Mouse (Mus musculus) right cerebral cortex, adult 2 months (tissue): ENCODE results near the gene Rcn2.
A peak's percentile ranks its signal among the peaks of the same experiment; 100 is the strongest.
"Not testable (repeated sequence)": the region's sequence is repeated elsewhere in the genome, so short reads cannot be mapped to it uniquely, and the experiment has no call there.

Source experiments
- DNase-seq, 2 experiments: peaks; one replicate each; pipeline ENCODE4 v3.0.0; 2021 to 2022; ENCODE audit warnings: low spot score in 2 of 2

The Rcn2 gene

DNA sequence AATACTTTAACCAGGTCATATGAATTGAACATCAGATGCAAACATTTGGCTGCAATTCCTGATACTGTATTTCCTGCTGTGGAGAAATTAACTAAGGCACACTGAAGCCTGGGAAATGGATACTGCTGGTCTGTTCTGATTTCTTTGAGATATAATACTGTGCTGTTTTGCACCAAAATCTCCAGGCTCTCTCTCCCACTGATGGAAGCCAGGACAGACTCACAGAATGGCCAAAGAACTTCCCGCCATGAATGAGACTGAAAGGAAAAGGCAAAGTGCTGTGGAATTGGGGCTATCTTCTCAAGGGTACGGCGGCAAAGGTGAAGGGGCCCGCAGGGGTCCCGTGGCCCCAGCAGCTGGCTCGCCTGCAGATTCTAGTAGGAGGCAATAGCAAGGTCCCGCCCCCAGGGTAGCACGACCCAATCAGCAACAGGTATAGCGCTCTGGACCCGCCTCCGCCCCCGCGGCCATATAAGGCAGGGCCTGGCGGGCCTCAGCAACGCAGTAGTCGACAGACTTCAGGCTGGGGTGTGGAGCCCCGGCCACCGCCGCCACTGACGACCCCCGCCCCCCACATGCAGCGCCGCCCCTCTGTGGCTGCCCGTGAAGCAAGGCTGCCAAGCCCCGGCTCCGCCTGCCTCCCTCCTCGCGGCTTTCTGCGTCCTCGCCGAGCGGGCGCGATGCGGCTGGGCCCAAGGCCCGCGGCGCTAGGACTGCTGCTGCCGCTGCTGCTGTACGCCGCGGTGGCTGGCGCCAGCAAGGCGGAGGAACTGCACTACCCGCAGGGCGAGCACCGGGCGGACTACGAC is at the start of gene Rcn2:
Rcn2 (plus strand) TSS at position 474 of the 809 bp plus-strand sequence.
- DNase-seq = peak; percentile 95 to 97

DNA sequence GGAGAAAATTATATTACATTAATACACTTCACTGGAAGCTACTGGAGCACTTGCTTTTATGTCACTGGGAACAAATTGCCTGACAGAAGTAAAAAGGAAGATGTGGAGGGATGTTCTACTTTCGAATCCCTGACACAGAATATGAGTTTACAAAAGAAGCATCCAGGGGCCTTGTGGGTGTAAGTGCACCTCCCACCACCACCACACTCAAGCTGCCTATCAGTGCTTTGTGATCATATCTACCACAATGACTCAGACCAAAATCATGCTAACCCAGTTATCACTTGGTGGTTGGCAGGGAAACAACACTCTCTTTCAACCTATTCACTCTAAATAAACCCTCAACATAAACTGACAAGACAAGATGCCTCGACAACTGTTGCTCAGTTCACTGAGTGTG is 37.0 kb upstream of the Rcn2 start:
- DNase-seq = not testable (repeated sequence)

DNA sequence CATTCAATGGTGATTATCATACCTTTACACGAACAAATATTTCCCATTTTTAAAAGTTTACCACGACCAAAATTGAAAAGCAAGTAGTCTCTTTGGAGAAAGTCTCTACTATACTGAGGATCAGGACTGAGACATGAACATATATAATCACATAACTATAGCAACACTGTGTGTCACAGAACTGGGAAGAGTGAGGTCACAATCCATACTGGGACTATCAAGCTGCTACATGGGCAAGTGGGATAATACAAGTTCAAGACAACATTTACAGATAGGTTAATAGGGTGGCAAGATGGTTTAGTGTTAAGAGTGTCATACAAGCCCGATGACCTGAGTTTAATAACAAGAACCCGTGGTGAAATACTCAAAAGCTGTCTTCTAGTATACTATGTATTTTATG is 31.2 kb upstream of the Rcn2 start, which contains the start of gene 4930563M21Rik:
4930563M21Rik (minus strand) TSS at position 101 of the 400 bp plus-strand sequence.
- no peak for DNase-seq

DNA sequence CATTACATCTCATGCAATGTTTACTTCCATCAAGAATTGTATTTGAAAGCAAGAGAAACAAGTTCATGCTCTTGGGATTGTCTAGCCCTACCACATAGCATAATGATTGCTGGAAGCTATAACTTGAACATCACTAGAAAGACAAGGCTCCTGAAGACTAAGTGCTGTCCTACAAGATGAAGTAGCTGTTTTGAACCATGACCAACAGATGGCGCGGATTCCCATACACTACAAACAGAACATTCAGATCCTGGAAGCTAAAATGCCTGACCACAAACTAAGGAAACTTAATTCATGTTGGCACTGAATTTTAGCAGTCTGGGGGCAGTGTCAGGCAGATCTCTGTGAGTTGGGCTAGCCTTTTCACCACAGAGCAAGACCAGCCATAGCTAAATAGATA is 16.9 kb upstream of the Rcn2 start:
- DNase-seq = no peak

DNA sequence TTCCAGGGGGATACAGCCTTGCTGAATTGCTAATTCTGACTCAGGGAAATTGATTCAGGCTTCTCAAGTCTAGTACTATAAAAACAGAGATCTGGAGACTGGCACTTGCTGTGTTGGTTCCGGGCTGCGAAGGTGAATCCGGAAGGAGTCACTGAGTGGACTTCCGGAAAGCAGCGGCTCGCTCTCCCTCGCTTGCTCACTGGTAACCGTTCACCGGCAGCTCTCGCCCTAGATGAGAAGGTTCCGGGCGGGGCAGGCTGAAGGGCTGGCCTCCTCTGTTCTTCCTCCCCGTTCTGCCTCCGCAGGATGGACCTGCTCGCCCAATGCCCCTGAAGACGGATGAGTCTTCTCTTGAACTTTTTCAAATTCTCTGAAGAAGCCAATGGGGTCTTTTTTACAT is 14.4 kb upstream of the Rcn2 start:
- DNase-seq = no peak

DNA sequence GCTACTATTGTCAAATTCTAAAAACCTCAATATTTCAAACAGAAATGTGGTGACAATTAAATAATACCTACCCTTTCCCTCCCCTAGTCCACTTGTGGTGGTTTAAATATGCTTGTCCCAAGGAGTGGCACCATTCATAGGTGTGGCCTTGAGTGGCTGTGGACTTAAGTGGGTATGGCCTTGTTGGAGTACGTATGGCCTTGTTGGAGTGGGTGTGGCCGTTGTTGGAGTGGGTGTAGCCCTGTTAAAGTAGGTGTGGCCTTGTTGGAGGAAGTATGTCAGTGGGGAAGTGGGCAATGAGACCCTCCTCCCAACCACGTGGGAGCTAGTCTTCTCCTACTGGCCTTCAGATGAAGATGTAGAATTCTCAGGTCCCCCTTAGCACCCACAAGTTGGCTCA is 9.4 kb upstream of the Rcn2 start:
- no peak for DNase-seq

DNA sequence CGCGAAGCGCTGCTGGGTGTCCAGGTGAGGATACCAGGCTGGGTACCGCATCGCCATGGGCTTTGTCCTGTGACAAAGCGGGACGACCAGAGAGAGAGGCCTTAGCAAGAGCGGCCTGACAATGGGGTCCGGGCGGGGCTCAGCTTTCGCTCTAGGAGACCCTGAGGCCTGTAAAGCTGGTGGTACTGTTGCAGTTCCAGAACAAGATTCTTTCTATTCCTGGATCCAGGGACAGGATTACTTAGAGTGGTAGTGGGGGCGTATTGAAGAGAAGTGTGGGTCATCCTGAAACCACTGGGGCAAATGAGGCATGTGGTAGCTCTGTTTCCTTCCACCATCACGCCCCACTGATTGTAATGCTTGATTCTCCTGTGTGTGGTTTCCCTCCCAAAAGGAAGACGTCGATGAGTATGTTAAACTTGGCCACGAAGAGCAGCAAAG is 556 bp downstream of the Rcn2 start:
- DNase-seq = no peak

DNA sequence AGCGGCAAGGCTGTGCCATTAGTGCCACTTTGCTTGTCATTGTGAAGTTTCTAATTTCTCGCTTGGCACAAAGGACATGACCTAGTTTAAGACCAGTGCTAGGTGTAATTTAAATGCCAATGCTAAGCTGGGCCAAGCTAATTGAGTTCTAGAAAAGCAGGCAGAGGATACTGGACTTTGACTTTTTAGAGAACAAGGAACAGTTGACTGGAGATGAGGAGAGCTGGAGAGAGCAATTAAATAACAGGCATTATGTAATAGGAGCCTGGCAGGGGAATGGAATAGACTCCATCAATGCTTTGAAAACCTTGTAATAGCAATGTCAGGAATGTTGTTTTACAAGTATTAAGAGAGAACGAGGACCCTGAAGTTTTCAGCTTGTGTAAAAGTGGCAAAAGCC is 12.2 kb downstream of the Rcn2 start:
- no peak for DNase-seq

DNA sequence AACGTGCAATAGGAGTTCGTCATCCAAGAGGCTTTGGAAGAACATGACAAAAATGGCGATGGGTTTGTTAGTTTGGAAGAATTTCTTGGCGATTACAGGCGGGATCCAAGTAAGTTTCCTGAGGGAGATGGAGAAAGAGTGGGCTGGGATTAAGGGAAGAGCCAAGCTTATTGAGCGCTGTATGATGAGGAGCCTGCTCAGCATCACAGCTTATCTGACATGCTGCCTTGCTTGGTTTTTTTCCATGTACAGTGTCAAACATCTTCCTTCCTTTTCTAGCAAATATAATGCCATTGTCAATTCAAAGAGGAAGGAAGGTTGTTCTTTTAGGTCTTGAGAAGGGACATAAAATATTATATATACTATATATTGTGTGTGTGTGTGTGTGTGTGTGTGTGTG is 14.5 kb downstream of the Rcn2 start:
- no peak for DNase-seq

DNA sequence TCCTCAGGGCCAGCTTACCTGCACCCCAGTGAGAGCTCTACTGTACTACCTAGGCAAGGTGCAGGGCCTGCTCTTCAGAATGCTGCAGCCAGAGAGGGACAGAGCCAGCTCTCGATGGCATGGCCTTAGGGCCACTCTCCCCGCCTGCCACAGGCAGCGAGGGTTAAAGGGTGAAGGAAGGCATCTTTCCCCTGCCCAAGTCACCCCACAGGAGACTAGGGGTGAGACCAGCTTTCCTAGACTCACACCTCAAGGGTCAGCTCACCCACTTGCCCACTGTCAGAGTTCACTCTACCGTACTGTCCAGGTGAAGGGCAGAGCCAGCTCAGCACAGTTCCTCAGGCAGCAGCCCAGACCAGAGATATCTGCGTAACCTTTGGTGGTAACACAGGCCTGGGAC is 20.7 kb downstream of the Rcn2 start:
- DNase-seq = no peak

DNA sequence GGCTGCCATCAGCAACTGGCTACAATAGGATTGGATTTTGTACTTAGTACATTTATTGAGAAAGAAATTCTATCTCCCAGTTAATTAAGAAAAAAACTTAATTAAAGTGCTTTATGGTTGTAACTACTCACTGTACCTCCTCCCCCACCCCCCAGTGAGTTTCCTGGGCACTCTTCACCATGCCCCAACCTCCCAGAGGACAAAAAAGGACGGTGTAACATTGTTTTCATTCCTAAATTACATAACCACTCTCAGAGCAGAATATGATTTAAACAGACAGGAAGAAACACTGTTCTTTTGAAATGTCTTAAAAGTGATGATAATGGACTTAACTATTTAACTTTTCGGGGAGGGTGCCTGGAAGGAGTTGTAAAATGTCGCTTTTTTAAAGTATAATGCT is 23.4 kb downstream of the Rcn2 start:
- no peak for DNase-seq

DNA sequence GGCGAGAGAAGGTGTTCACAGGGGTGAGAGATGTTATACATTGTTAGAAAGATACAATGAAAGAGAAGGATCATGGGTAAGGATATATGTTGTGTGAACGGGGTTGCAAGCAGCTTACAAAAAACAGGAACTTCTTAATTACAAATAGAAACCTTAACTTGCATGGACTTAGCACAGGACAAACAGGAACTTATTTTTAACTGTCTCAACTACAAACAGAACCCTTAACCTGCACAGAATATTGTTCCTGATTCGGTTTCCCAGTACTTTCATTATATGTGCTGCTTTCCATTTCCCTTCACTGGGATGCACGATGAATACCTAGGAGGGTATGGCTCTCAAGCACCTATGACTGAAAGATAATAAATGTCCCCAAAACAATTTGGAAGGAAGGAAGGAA is 26.3 kb downstream of the Rcn2 start:
- DNase-seq = no peak

DNA sequence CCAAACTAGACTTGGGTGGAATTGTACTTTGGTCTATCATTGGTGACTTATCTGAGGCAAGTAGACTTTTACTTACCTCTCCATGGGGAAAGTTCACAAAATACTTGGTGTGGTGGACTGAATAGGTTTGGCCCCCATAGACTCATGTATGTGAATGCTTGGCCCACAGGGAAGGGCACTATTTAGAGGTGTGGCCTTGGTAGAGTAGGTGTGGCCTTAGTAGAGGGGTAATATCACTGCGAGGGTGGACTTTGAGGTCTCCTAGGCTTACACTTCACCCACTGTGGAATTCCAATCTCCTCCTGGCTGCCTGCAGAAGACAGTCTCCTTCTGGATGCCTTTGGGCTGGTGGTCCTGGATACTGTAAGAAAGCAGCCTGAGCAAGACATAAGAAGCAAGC is 27.0 kb downstream of the Rcn2 start:
- no peak for DNase-seq

DNA sequence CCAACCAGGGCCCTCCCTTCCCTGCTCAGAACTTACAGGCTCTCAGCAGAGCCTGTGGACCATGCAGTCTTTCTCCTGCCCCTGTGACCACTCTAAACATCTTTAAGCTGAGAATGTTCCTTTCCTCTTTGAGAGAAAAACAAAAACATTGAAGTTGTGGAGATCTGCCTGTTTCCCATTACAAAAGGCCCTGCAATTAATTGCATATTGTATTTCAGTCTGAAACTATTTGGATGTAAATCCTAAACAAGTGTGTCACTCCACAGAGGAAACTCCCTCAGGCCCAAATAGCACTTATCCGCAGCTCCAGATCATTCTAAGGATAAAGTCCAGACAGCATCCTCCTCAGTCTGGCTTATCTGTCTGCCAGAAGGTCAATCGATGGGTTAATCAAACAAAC is 31.2 kb downstream of the Rcn2 start:
- DNase-seq = no peak

DNA sequence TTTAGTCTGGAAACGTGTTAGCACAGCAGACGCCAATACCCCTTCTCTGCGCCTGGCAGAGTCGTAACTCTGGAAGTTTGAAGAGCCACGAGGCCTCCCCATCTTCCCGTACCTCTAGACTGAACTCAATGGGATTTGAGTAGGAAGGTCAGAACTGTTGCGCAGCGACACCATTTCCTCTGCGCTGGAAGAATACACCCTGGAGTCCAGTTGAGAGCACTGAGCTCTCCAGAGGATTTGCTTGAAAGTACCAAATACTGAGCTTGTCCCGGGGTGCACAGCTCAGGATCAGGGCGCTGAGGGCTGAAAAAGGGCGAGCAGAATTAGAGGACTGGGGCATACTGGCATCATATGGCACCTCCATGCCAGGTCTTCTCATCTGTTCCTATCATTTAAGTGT is 33.2 kb downstream of the Rcn2 start:
- DNase-seq = no peak

DNA sequence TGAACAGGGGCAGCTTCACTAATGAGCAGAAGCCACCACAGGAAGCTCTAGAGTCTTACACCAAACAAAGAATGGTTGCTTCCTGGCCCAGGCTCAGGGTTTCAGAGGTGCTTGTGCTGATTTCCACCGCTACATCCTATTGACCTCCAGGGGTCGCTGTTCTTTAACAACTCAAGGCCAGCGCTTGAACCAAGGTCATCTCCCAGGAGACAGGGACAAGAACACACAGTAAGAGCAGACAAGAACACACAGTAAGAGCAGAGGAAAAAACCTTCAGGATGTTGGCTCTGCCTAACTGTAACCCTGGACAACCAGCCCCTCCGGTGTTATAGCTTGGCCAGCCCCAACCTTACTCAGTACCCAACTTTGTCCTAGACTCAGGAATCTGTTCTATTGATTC is 33.6 kb downstream of the Rcn2 start:
- DNase-seq = peak; percentile 43 to 68

DNA sequence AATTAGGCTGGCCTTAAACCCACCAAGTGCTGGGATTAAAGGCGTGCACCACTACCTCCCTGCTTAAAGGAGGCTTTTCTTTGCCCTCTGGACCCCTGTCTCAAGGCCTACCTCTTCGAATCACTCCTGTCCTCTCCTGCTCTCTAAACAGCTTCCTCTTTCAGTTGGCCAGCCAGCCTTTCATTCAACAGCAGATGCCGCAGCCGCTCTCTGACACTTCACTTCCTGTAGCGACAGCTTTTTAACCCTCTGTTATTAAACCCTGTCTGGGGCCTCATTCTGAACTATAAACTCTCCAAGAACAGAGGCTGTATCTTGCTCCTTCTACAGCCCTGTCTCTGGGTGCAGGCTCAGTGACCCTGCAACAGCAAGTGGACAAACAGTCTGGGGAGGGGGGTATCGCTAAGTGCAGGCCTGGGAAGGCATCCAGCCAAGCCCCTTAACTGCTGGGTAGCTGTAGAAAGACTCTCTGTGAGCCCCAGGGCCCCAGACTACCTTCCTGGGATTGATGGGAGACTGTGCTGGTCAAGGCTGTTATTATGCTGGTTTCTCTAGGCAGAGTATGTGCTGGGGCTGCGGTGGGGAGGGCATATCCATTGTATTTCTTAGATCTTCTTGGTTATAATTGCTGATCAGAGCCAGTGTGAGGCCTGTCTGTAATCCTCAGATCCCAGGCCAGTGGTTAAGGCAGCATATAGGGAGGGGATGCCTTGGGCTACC is 34.4 kb downstream of the Rcn2 start:
- DNase-seq = no peak

DNA sequence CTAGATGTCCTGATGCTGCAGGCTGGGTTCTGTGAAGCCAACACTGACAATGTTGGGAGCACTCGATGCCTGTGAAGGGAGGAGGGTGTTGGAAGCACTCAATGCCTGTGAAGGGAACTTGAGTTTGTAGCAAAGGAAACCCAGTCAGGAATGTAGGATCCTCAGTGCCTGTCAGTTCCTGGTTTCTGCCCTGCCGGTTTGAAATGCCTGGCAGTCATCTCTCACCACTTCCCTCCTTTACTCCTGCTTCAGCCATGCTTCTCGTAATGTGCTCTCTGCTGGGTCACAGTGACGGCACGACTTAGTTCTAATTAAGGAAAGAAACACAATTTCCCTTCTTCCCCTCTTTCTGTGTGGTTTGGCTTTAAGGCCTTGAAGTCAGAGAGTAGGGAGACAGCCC is 37.9 kb downstream of the Rcn2 start:
- DNase-seq = no peak

DNA sequence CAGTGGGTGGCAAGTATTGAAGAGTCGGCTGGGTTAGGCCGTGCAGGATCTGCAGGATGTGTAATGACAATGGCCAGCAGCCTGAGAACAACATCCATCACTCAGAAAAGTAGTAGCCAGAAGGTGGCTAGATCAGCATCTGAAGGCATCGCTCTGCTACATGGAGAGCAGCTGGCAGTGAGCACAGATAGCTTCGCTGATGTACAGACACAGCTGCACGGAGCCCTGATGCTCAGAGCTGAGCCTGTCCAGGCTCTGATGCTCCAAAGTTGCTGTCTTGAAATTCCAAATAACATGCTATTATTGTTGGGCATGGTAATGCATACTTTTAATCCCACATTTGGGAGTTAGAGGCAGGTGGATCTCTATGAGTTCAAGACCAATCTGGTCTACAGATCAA is 44.9 kb downstream of the Rcn2 start:
- no peak for DNase-seq

DNA sequence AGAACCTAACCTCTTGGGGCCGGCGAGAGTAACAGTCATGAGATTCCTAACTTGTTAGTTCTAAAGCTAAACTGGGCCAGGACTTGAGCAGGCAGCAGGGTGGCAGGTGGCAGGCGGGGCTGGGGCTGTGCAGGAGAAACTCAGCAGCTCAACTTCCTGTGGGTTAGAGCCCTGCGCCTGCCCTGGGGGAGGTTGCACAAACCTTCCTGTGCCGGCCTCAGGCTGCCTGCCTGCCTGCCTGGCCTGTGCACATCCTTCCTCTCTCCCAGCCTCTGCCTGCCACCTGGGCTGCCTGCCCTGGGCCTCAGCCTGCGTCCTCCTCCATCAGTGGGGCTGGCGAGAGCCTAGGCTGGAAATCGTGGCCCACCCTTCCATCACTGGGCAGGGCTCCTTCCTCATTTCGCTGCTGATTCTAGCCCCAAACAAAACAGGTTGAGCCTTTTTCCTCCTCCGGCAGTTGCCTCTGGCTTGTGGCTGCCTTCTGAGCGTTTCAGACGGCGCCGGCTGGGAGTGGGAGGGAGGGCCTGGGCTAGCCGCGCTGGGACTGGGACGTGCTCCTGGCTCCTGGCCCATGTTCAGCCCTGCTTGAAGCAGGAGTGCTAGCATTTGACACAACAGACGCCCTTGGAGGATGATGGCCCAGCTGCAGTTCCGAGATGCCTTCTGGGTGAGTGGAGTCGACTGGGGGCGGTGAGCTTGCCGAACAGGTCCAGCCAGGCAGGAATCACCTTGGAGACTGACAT is 48.3 kb downstream of the Rcn2 start, which contains the start of gene Pstpip1:
Pstpip1 (plus strand) TSS at position 185 of the 743 bp plus-strand sequence.
- peak; percentile 46 to 51 for DNase-seq

DNA sequence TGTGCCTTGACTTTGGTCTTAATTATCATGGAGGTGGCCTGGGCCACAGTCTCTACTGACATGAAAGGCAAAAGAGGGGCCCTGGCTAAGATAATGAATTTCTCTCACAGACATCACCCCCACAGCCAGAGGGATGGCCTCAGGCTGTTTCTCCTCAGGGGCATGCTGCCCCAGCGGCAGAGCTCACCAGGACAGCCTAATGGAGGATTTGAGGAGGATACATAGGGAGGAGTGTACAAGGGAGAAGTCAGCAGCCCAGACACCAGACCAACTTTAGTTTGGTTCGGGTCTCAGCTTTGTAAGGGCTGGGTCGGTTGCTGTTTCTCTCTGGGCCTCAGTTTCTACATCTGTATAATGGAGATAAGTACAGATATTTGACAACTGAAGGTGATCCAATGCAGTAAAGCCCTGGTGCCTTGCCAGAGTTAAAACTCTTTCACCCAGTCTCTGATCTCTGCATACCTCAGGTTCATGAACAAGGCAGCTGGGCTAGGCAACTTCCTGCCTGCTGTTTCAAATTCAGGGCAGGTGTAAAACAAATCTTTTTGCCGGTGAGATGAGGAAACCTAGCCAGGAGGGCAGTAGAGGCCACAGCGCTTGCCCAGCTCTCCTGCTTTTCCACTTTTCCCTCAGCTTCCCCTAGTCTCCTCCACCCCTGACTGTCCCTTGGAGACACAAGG is 49.0 kb downstream of the Rcn2 start:
- DNase-seq = no peak

DNA sequence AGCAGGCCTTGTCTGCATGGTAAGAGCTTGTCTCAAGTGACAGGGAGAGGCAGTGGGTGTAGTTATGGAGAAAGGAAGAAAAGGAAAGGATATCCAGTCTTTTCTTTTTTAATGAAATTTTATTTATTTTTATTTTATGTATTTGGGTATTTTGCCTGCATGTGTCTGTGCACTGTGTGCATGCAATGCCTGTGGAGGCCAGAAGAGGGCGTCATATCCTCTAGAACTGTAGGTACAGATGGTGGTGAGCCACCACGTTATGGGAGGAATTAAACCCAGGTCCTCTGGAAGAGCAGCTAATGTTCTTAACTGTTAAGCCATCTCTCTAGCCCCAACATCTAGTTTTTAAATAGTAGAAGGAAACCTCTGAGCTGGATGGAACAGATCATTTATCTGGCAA is 50.5 kb downstream of the Rcn2 start:
- DNase-seq = no peak
